Mouse (Mus musculus): ENCODE measurements around the gene Amn1. TPM values are rescaled to one million over a fixed set of nuclear protein-coding genes. Genes with fewer than 3 reads are reported as not detected.
"Not testable (repeated sequence)": the region's sequence is repeated elsewhere in the genome, so short reads cannot be mapped to it uniquely, and the experiment has no call there.

Amn1 gene
- polyA plus RNA-seq, 2 experiments from 2014 or later, result 17.2 to 31.1 TPM

- no peak for ATAC-seq
These were observed 34.1 kb downstream of the Amn1 start for GRCm38 (mm10) chr6:149154116-149155030.

GRCm38 (mm10) chr6:149153473-149154115 lies 34.9 kb downstream of the Amn1 start:
- no peak for ATAC-seq

GRCm38 (mm10) chr6:149152119-149152518 lies 36.4 kb downstream of the Amn1 start:
- no peak for ATAC-seq

GRCm38 (mm10) chr6:149148436-149149229 lies 39.9 kb downstream of the Amn1 start:
- ATAC-seq, result no peak

GRCm38 (mm10) chr6:149145143-149145542 lies 43.4 kb downstream of the Amn1 start:
- ATAC-seq, result no peak

- peak; percentile 93 for ATAC-seq
These were observed 46.9 kb downstream of the Amn1 start for GRCm38 (mm10) chr6:149141393-149142173.

- ATAC-seq, result no peak
These were observed 49.0 kb downstream of the Amn1 start, which contains the start of gene Etfbkmt for GRCm38 (mm10) chr6:149139471-149139870. Gene Etfbkmt, plus strand, starts transcription at chr6:149139849.

- ATAC-seq, result no peak
These were observed 49.5 kb downstream of the Amn1 start for GRCm38 (mm10) chr6:149139011-149139410.

- ATAC-seq, result no peak
These were observed 50.6 kb downstream of the Amn1 start for GRCm38 (mm10) chr6:149137936-149138335.

GRCm38 (mm10) chr6:149135631-149136030 lies 52.9 kb downstream of the Amn1 start:
- no peak for ATAC-seq

- ATAC-seq, result no peak
These were observed 53.9 kb downstream of the Amn1 start for GRCm38 (mm10) chr6:149134391-149135150.

- peak; percentile 100 for ATAC-seq
These were observed 56.0 kb downstream of the Amn1 start for GRCm38 (mm10) chr6:149132311-149133077.

GRCm38 (mm10) chr6:149131111-149131510 lies 57.4 kb downstream of the Amn1 start:
- no peak for ATAC-seq

- ATAC-seq, result not testable (repeated sequence)
These were observed 58.6 kb downstream of the Amn1 start, which contains the start of gene Gm10203 for GRCm38 (mm10) chr6:149129870-149130269. Gene Gm10203, plus strand, starts transcription at chr6:149130170.

- ATAC-seq, result peak; percentile 93
These were observed 61.8 kb downstream of the Amn1 start for GRCm38 (mm10) chr6:149126675-149127074.

- no peak for ATAC-seq
These were observed 65.5 kb downstream of the Amn1 start for GRCm38 (mm10) chr6:149123042-149123441.

GRCm38 (mm10) chr6:149119853-149120252 lies 68.7 kb downstream of the Amn1 start:
- ATAC-seq, result peak; percentile 85

- ATAC-seq, result no peak
These were observed 69.6 kb downstream of the Amn1 start for GRCm38 (mm10) chr6:149118935-149119334.

GRCm38 (mm10) chr6:149116992-149117391 lies 71.5 kb downstream of the Amn1 start:
- ATAC-seq, result no peak

GRCm38 (mm10) chr6:149108909-149109308 lies 79.6 kb downstream of the Amn1 start:
- ATAC-seq, result no peak

All from activated CD4-positive, CD25-positive, alpha-beta regulatory T cell, adult 4 months (primary cell).